Mouse (Mus musculus) CH12.LX (cell line): ENCODE results near the gene Nr2e3.

Source experiments
- CHD1 ChIP-seq: IDR thresholded peaks from 2 replicates; pipeline ENCODE4 v1.6.1; 2012; ENCODE audit warnings: low read depth, low read length, improper control_type of control experiment, inconsistent platforms
- CTCF ChIP-seq, 2 experiments: IDR thresholded peaks in 1 of 2; conservative IDR thresholded peaks in 1 of 2; 2 replicates each; pipeline ENCODE4 v1.5.1; 2011 to 2012; ENCODE audit warnings: low read depth in 2 of 2, low read length in 2 of 2, improper control_type of control experiment in 1 of 2, inconsistent platforms in 1 of 2, mild to moderate bottlenecking in 1 of 2, moderate library complexity in 1 of 2
- EP300 ChIP-seq: IDR thresholded peaks from 2 replicates; pipeline ENCODE4 v1.6.1; 2011; ENCODE audit warnings: low read length, improper control_type of control experiment
- JUND ChIP-seq: conservative IDR thresholded peaks from 2 replicates; pipeline ENCODE4 v1.6.1; 2011; ENCODE audit warnings: low read depth, low read length, improper control_type of control experiment
- KAT2A ChIP-seq: IDR thresholded peaks from 2 replicates; pipeline ENCODE4 v1.6.1; 2012; ENCODE audit warnings: low read length, improper control_type of control experiment, inconsistent platforms; ENCODE audit not compliant: insufficient replicate concordance
- MAX ChIP-seq: IDR thresholded peaks from 2 replicates; pipeline ENCODE4 v1.6.1; 2011; ENCODE audit warnings: low read length, improper control_type of control experiment
- POLR2AphosphoS2 ChIP-seq: IDR thresholded peaks from 2 replicates; pipeline ENCODE4 v1.6.1; 2011; ENCODE audit warnings: low read depth, low read length, improper control_type of control experiment
- RAD21 ChIP-seq: IDR thresholded peaks from 2 replicates; pipeline ENCODE4 v1.6.1; 2011; ENCODE audit warnings: low read depth, mild to moderate bottlenecking, low read length, improper control_type of control experiment, moderate library complexity
- RCOR1 ChIP-seq: conservative IDR thresholded peaks from 2 replicates; pipeline ENCODE4 v1.6.1; 2012; ENCODE audit warnings: low read depth, mild to moderate bottlenecking, inconsistent platforms, low read length, improper control_type of control experiment
- TCF12 ChIP-seq: IDR thresholded peaks from 2 replicates; pipeline ENCODE4 v1.6.1; 2014; ENCODE audit warnings: low read depth, mild to moderate bottlenecking, inconsistent platforms, low read length, improper control_type of control experiment
- UBTF ChIP-seq: IDR thresholded peaks from 2 replicates; pipeline ENCODE4 v1.6.1; 2012; ENCODE audit warnings: low read depth, mild to moderate bottlenecking, inconsistent platforms, low read length, improper control_type of control experiment, moderate library complexity
- USF1 ChIP-seq: IDR thresholded peaks from 2 replicates; pipeline ENCODE4 v1.6.1; 2014; ENCODE audit warnings: low read depth, mild to moderate bottlenecking, inconsistent platforms, low read length, improper control_type of control experiment

- TF ChIP-seq POLR2AphosphoS2 (no peak), CTCF (conservative IDR thresholded peaks at IDR 0.05 in 1 of 2, IDR thresholded peaks at IDR 0.05 in 1 of 2; ENCODE audit: low read depth in 2 of 2, low read length in 2 of 2) (no peak), UBTF (no peak), JUND (no peak), TCF12 (no peak), EP300 (no peak), KAT2A (no peak), RCOR1 (no peak), MAX (no peak), RAD21 (no peak), USF1 (no peak), CHD1 (no peak)
These were observed 12.2 kb downstream of the Nr2e3 start for GRCm38 (mm10) chr9:59948226-59948625.
